Mouse (Mus musculus): Measurements from ENCODE around the gene Otulin. TPM values are rescaled to one million over a fixed set of nuclear protein-coding genes. Genes with fewer than 3 reads are reported as not detected.
A peak's percentile ranks its signal among the peaks of the same experiment; 100 is the strongest.

Gene Otulin
- polyA plus RNA-seq, 1 experiment, result 23.9 TPM

GRCm38 (mm10) chr15:27670708-27671107 is 40.2 kb upstream of the Otulin start:
- no peak for TF ChIP-seq CTCF (IDR thresholded peaks at IDR 0.05; ENCODE audit: extremely low read depth, insufficient read depth, low read length)
- TF ChIP-seq POLR2A (IDR thresholded peaks at IDR 0.05; ENCODE audit: extremely low read depth, insufficient read depth, low read length), result no peak
- Histone ChIP-seq H3K27ac (ENCODE audit: insufficient read depth, low read length) (no peak overlapping the region; the same call in 1 of the 2 replicates), H3K4me3 (ENCODE audit: insufficient read depth, low read length) (no peak overlapping the region), H3K4me1 (ENCODE audit: control insufficient read depth, insufficient read depth, low read length) (peaks cover 16% of the 10 kb centered on the region)

GRCm38 (mm10) chr15:27669931-27670411 is 39.5 kb upstream of the Otulin start:
- TF ChIP-seq CTCF (IDR thresholded peaks at IDR 0.05; ENCODE audit: extremely low read depth, insufficient read depth, low read length) (no peak), POLR2A (IDR thresholded peaks at IDR 0.05; ENCODE audit: extremely low read depth, insufficient read depth, low read length) (no peak)
- H3K4me1 ChIP-seq (ENCODE audit: control insufficient read depth, insufficient read depth, low read length), result peaks cover 16% of the 10 kb centered on the region
- no peak overlapping the region for H3K4me3 ChIP-seq (ENCODE audit: insufficient read depth, low read length)
- H3K27ac ChIP-seq (ENCODE audit: insufficient read depth, low read length), result peak overlapping the region; percentile 21; the same call in 1 of the 2 replicates

DNA sequence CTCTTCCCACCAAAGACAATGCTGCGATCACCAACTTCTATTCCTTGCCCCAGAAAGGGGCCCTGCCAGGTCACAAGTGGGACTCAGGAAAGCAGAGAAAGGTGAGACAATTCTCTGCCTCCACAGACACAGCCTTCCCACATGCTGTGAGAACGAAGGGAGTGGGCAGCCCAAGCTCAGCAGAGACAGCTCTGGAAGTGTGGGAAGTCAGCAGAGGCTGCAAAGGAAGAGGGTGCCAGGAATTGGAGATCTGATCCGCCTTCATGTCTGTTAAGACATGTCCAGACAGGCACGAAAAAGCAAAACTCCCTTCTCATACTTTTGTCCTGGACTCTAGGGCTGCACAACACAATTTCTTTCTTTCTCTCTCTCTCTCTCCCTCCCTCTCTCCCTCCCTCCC is 38.8 kb upstream of the Otulin start:
- TF ChIP-seq CTCF (IDR thresholded peaks at IDR 0.05; ENCODE audit: extremely low read depth, insufficient read depth, low read length) (no peak), POLR2A (IDR thresholded peaks at IDR 0.05; ENCODE audit: extremely low read depth, insufficient read depth, low read length) (no peak)
- no peak overlapping the region for H3K4me3 ChIP-seq (ENCODE audit: insufficient read depth, low read length)
- no peak overlapping the region for H3K27ac ChIP-seq (ENCODE audit: insufficient read depth, low read length)
- H3K4me1 ChIP-seq (ENCODE audit: control insufficient read depth, insufficient read depth, low read length), result peaks cover 16% of the 10 kb centered on the region

- no peak overlapping the region for H3K4me3 ChIP-seq (ENCODE audit: insufficient read depth, low read length)
- no peak overlapping the region for H3K27ac ChIP-seq (ENCODE audit: insufficient read depth, low read length)
- TF ChIP-seq POLR2A (IDR thresholded peaks at IDR 0.05; ENCODE audit: extremely low read depth, insufficient read depth, low read length), result no peak
- peaks cover 16% of the 10 kb centered on the region for H3K4me1 ChIP-seq (ENCODE audit: control insufficient read depth, insufficient read depth, low read length)
Observed at GRCm38 (mm10) chr15:27668557-27668956, 38.1 kb upstream of the Otulin start.

- H3K4me3 ChIP-seq (ENCODE audit: insufficient read depth, low read length), result no peak overlapping the region
- peaks cover 13% of the 10 kb centered on the region for H3K4me1 ChIP-seq (ENCODE audit: control insufficient read depth, insufficient read depth, low read length)
- H3K27ac ChIP-seq (ENCODE audit: insufficient read depth, low read length), result no peak overlapping the region
- TF ChIP-seq POLR2A (IDR thresholded peaks at IDR 0.05; ENCODE audit: extremely low read depth, insufficient read depth, low read length) (no peak), CTCF (IDR thresholded peaks at IDR 0.05; ENCODE audit: extremely low read depth, insufficient read depth, low read length) (no peak)
Observed at GRCm38 (mm10) chr15:27668001-27668461, 37.5 kb upstream of the Otulin start.

DNA sequence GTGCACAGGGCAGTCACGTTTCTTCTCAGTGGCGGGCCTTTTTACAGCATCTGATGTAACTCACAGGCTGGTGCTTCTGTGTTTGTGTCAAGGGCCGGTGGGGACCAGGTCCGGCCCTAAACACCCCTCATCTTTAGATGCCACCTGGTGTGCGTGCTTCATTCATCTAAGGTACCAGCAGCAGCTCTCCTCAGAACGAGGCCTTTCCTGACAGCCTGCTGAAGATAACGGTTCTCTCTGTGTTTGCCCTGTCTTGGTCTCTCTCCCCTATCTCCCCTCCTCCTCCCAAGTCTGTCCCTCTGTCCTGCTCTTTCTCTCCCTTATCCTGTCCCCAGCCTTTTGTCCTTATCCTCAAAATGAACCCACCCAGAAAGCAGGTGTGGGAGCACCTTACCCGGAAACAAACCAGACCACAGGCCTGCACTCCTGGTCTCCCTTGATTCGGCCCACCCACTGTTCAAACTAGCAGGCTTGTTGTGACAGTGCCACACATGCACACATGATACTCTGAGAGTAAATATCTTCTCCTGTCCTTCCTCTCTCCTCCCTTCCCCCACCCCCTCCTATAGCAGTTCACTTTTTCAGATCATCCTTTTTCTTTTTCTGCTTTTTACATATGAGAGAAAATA is 36.5 kb upstream of the Otulin start:
- H3K4me3 ChIP-seq (ENCODE audit: insufficient read depth, low read length), result no peak overlapping the region
- peaks cover 5% of the 10 kb centered on the region for H3K4me1 ChIP-seq (ENCODE audit: control insufficient read depth, insufficient read depth, low read length)
- TF ChIP-seq POLR2A (IDR thresholded peaks at IDR 0.05; ENCODE audit: extremely low read depth, insufficient read depth, low read length) (no peak), CTCF (IDR thresholded peaks at IDR 0.05; ENCODE audit: extremely low read depth, insufficient read depth, low read length) (no peak)
- H3K27ac ChIP-seq (ENCODE audit: insufficient read depth, low read length), result no peak overlapping the region

DNA sequence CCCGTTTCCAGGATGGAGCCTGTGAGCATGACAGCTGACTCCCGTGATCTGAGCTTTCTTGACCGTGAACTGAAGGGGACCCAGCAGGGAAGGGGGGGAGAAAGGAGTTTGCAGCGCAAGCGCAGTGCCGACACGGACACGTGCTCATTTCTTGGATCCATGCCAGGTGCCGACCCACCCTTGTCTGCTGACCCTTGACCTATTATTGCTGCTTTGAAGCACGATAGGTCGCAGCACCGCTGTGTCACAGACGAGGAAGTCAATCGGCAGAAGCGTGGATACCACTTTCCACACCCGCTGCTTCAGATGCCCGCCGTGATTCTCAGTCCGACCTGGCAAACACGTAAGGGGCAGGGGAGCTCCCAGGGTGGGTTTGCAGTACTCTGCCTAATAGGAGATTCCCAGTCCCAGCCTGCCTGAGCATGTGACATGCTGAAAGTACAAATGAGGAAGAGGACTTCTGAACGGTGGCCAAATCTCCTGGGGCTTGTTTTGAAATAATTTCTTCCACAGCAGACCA is 35.0 kb upstream of the Otulin start:
- Histone ChIP-seq H3K27ac (ENCODE audit: insufficient read depth, low read length) (no peak overlapping the region), H3K4me1 (ENCODE audit: control insufficient read depth, insufficient read depth, low read length) (peaks cover 4% of the 10 kb centered on the region; the same call in 1 of the 2 replicates), H3K4me3 (ENCODE audit: insufficient read depth, low read length) (no peak overlapping the region)
- TF ChIP-seq CTCF (IDR thresholded peaks at IDR 0.05; ENCODE audit: extremely low read depth, insufficient read depth, low read length), result no peak
- TF ChIP-seq POLR2A (IDR thresholded peaks at IDR 0.05; ENCODE audit: extremely low read depth, insufficient read depth, low read length), result no peak

- Histone ChIP-seq H3K4me1 (ENCODE audit: control insufficient read depth, insufficient read depth, low read length) (no peaks in the 10 kb centered on the region), H3K4me3 (ENCODE audit: insufficient read depth, low read length) (no peak overlapping the region), H3K27ac (ENCODE audit: insufficient read depth, low read length) (no peak overlapping the region)
- TF ChIP-seq CTCF (IDR thresholded peaks at IDR 0.05; ENCODE audit: extremely low read depth, insufficient read depth, low read length), result no peak
- TF ChIP-seq POLR2A (IDR thresholded peaks at IDR 0.05; ENCODE audit: extremely low read depth, insufficient read depth, low read length), result no peak
Observed at GRCm38 (mm10) chr15:27664126-27664525, 33.6 kb upstream of the Otulin start.

DNA sequence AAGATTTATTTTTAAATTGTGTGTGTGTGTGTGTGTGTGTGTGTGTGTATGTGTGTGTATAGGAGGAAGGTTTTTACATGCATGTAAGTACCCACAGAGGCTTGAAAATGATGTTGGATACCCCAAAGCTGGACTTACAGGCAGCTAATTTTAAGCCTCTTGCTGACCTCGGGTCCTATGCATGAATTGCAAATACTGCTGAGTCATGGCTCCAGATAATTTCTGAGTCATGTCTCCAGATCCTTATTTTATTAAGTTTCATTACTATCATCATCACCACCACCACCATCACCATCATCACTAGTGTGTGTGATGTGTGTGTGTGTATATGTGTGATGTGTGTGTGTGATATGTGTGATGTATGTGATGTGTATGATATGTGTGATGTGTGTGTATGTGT is 32.2 kb upstream of the Otulin start:
- Histone ChIP-seq H3K27ac (ENCODE audit: insufficient read depth, low read length) (no peak overlapping the region), H3K4me3 (ENCODE audit: insufficient read depth, low read length) (no peak overlapping the region), H3K4me1 (ENCODE audit: control insufficient read depth, insufficient read depth, low read length) (no peaks in the 10 kb centered on the region)
- TF ChIP-seq CTCF (IDR thresholded peaks at IDR 0.05; ENCODE audit: extremely low read depth, insufficient read depth, low read length), result no peak
- TF ChIP-seq POLR2A (IDR thresholded peaks at IDR 0.05; ENCODE audit: extremely low read depth, insufficient read depth, low read length), result no peak

- H3K4me3 ChIP-seq (ENCODE audit: insufficient read depth, low read length), result no peak overlapping the region
- no peaks in the 10 kb centered on the region for H3K4me1 ChIP-seq (ENCODE audit: control insufficient read depth, insufficient read depth, low read length)
- TF ChIP-seq CTCF (IDR thresholded peaks at IDR 0.05; ENCODE audit: extremely low read depth, insufficient read depth, low read length) (no peak), POLR2A (IDR thresholded peaks at IDR 0.05; ENCODE audit: extremely low read depth, insufficient read depth, low read length) (no peak)
- no peak overlapping the region for H3K27ac ChIP-seq (ENCODE audit: insufficient read depth, low read length)
Observed at GRCm38 (mm10) chr15:27661696-27662095, 31.2 kb upstream of the Otulin start.

Measured in cortical plate, adult 2 months (tissue).